Mouse (Mus musculus): ENCODE data around the gene Ifnl3.
A peak's percentile ranks its signal among the peaks of the same experiment; 100 is the strongest.
"Not testable (repeated sequence)": the region's sequence is repeated elsewhere in the genome, so short reads cannot be mapped to it uniquely, and the experiment has no call there.

Ifnl3 gene

GRCm38 (mm10) chr7:28522536-28522935, at the start of gene Ifnl3:
Gene Ifnl3, plus strand, starts transcription at chr7:28522836.
- DNase-seq: not testable (repeated sequence)

GRCm38 (mm10) chr7:28476191-28476590, 46.4 kb upstream of the Ifnl3 start:
- DNase-seq: no peak

DNA sequence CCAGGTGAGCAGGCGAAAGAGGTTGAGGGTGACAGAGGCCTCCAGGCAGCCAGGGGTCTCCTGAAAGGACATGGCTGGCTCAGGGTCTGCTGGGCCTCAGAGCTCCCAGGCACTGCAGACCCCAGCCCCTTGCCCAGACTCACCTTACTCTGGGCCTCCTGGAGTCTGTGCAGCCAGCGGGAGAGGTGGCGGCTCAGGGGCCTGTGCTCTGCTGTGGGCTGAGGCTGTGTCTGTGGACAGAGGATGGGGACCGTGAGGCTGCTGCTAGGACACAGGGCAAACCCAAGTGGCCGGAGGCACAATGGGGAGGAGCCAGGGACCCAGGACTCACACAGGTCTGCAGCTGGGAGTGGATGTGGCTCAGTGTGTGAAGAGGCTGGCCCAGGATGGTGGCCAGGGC, 45.3 kb upstream of the Ifnl3 start:
- no peak for DNase-seq

DNA sequence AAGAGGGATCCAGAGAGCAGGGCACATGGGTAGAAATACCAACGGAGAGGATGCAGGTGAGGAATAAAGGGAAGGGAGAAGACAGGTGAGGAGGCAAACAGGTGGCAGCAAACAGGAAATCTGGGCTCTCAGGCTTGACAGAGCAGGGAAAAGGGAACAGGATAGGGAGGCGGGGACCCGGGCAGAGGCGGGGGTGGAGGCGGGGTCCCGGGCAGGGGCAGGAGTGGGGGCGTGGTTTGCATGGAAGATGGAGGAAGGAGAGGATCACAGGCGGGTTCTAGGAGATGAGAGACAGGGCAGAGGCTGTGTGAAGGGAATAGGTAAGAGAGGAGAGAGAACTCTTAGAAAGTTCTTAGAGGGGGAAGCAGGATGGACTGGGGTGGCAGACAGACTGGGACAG, 43.8 kb upstream of the Ifnl3 start:
- peak; percentile 45 for DNase-seq

GRCm38 (mm10) chr7:28482854-28483253, 39.8 kb upstream of the Ifnl3 start:
- DNase-seq: no peak

DNA sequence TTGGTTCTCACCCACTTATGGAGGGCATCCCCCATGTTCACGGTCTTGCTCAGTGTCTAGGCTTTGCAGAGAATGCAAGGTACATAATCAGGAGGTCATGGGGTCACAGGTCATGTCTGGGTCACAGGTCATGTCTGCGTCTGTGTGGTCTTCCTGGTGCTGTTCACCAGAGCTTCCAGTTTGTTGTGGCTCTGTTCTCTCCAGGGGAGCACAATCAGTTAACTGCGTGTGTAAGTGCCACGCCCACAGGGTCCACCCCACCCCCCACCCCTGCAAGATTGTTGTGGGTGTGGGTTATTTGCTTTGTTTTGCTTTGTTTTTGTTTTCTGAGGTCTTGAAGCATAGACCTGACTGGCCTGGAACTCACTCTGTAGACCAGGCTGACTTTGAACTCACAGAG, 38.4 kb upstream of the Ifnl3 start:
- DNase-seq: no peak

- DNase-seq: peak; percentile 46
These were observed 34.6 kb upstream of the Ifnl3 start for GRCm38 (mm10) chr7:28488030-28488491.

GRCm38 (mm10) chr7:28490410-28490809, 32.2 kb upstream of the Ifnl3 start:
- peak; percentile 82 for DNase-seq

GRCm38 (mm10) chr7:28490903-28491302, 31.7 kb upstream of the Ifnl3 start:
- DNase-seq: peak; percentile 11

- DNase-seq: no peak
These were observed 30.3 kb upstream of the Ifnl3 start for GRCm38 (mm10) chr7:28492310-28492709.

- no peak for DNase-seq
These were observed 27.2 kb upstream of the Ifnl3 start for GRCm38 (mm10) chr7:28495426-28495825.

- DNase-seq: peak; percentile 63
These were observed 17.1 kb upstream of the Ifnl3 start for GRCm38 (mm10) chr7:28505585-28505984.

GRCm38 (mm10) chr7:28509121-28509520, 13.5 kb upstream of the Ifnl3 start:
- DNase-seq: not testable (repeated sequence)

DNA sequence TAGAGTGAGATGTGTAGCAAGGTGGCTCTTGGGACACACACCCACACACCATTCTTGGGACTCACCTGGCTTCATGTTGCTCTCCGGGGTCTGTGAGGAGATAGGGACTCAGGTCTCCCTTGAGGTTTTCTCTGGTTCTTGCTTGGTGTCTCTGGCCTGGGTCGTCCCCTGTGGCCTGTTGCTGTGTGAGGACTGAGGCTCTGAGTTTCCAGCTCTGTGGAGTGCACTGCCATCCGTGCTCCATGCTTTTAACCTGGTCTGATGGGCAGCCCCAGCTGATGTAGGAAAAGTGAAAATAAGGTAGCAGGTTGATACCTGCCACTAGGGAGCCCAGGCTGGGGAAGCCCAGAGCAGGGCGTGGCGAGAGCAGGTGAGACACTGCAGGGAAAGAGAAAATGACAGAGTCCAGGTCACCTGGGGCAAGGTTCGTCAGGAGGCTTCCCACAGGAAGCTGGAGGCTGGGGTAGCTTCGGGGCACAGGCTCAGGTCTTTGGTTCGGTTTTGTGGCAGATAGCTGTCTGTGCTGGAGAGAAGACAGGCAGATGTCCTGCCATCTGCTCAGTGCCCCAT, 12.1 kb upstream of the Ifnl3 start, which contains the start of gene Ifnl2:
Ifnl2 (minus strand) TSS at position 51 of the 570 bp plus-strand sequence.
- DNase-seq: not testable (repeated sequence)

DNA sequence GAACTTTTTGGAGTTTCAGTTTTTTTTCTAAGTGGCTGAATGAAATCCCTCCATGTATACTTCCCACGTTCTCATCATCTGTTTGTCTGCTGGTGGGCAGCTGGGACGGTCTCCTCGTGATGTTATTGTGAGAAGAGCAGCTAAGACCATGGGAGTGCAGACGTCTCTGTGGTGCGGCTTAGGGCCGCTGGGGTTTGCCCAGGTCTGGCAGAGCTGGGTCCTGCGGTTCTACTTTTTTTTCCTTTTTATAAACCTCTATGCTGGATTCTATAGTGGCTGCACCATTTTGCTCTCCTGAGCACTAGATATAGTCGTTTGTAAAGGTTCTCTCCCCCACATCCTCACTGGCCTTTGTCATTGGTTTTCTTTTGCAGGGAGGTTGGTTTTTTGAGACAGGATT, 11.2 kb upstream of the Ifnl3 start:
- DNase-seq: no peak

DNA sequence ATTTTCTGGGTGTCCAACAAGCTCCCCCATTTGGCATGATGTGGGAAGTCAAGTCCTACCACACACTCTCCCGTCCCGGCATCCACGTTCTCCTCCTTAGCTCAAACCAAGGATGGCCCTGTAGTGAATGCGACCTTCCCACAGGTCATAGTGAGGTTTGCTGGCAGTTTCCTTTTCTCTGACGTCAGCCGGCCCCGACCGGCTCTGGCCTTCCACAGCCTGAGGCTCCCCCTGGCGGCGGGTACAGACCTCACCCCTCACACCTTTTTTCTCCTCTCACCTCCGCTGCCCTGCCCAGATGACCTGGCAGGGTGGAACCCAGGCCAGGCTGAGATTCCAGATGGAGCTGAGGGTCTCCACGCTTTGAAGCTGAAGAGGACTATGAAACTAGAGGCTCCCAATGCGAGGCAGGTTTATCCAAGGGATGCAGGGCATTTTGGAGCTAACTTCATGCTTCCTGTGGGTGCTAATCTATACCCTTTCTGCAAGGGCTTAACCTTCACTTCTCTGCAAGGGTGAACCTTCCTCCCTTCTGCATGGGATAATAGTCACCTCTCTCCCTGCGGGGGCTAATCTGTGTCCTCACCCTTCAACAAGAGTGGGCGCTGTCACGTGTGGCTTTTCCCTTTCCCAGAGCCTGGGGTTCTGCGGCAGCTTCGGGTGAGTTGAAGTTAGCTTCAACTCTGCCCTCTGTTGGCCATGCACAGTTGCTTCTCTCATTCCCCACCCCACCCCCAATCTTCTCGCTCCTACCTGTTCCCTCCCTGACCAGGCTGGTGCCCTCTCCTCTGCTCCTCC, 5.5 kb downstream of the Ifnl3 start:
- peak; percentile 91 for DNase-seq

GRCm38 (mm10) chr7:28532005-28532404, 9.4 kb downstream of the Ifnl3 start:
- peak; percentile 28 for DNase-seq

- DNase-seq: not testable (repeated sequence)
These were observed 16.2 kb downstream of the Ifnl3 start for GRCm38 (mm10) chr7:28538886-28539285.

- DNase-seq: no peak
These were observed 17.9 kb downstream of the Ifnl3 start, which contains the start of gene Sycn for GRCm38 (mm10) chr7:28540526-28540925. Gene Sycn, plus strand, starts transcription at chr7:28540885.

- DNase-seq: peak; percentile 55
These were observed 21.5 kb downstream of the Ifnl3 start for GRCm38 (mm10) chr7:28544051-28544601.

GRCm38 (mm10) chr7:28545048-28545890, 22.6 kb downstream of the Ifnl3 start:
- no peak for DNase-seq

DNA sequence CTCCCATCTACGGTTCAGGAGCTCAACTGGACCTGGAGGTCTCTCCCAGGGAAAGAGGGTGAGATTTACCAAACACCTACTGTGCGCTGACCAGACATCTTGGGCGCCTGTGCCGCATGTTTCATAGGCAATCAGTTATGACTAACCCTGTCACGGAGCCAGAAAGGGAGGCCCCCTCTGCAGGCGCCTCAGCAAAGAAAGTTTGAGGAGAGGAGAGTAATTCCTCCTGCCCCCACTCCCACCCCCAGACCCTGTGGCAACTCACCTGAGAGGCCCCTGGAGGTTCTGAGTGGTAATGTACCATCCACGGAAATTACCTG, 23.2 kb downstream of the Ifnl3 start:
- DNase-seq: no peak

DNA sequence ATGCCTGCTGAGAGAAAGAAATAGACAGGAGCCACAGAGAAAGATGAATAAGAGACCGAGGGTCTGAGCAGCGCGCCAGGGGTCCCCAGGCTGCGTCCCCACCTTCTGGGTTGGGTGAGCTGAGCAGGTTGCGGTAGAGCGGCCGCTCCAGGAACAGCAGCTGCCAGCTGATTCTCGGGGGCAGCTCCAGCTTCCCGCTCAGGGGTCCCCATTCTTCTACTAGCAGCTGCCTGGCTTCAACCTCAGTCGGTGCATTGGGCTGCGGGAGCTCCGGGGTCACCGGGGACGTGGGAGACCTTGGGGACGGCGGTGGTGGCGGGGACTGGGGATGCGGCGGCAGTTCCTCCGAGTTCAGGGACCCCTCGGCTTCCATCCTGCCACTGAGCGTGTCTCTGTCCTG, 24.0 kb downstream of the Ifnl3 start:
- DNase-seq: no peak

All from kidney, postnatal 10 days (tissue).